Mouse (Mus musculus) left cerebral cortex, postnatal 25 days (tissue): ENCODE measurements at regions not wholly inside any gene's neighbourhood (a gene's known extent, or its start where the extent isn't known, plus 50 kb on each side); places are given as distances from the start of the nearest gene placed in this dataset.

Experiments used
- DNase-seq, 2 experiments: peaks; one replicate each; pipeline ENCODE4 v3.0.0; 2022; ENCODE audit warnings: low spot score in 2 of 2, mixed read lengths in 1 of 2
- intact Hi-C: fragments of 180-260 bp; cut with DNase I; formaldehyde crosslinking; loops from one replicate; pipeline ENCODE4 v1.15.1; 2025
- microRNA-seq, 2 experiments: library from miRNA; unstranded; fragments of <30 nt; microRNA quantifications; one replicate each; pipeline ENCODE4 v1.2.0; 2022

DNA sequence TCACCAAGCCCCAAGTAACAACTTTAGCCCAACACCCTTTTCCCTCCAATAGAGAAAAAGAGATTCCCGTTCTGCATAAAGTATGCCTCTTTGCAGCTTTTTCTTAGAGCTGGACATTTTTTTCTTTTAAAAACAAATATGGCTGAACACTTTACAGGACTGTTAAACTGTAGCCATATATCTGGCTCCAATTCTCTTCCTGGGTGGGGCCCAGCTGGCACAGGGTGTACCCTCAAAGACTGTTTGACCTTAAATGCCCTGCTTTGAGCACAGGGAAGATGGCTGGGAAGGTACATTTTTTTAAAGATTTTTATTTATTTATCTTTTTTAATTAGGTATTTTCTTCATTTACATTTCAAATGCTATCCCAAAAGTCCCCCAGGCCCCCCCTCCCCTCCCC, 55.7 kb upstream of the Klf3 start:
- intact Hi-C loops: no loop called here

DNA sequence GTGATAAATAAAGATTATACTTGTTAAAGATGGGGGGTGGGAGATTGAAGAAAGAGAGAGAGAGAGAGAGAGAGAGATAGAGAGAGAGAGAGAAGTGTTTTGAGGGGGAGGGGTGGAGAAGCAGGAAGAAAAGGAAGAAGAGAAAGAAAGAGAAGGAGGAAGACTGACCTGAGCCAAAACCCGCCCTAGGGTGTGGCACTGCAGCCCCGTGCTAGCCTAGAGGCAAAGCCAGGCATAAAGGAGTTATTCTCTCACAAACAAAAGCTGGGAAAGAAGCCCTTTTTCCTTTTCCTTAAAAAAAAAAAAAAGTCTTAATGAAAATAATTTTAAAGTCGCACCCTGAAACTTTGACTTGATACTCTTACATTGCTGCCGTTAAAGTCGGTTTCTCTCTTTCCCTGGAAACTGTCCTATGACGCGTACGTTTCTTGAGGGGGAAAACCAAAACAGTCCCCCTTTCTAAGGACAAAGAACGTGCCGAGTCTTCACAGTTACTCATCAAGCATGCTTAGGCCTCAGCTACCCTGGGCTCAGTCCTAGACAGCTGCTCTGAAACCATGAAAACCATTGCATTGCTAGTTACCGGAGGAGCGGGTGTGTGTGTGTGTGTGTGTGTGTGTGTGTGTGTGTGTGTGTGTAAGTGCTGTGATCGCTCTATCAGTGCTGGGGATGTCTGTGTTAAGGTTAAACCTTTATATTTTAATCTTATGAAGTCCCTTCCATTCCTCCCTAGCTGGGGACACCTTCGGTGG, 53.6 kb upstream of the Klf3 start:
- intact Hi-C loops: no loop called here
- no peak for DNase-seq

More for the DNA sequence above, 55.7 kb upstream of the Klf3 start:
- no peak for DNase-seq

DNA sequence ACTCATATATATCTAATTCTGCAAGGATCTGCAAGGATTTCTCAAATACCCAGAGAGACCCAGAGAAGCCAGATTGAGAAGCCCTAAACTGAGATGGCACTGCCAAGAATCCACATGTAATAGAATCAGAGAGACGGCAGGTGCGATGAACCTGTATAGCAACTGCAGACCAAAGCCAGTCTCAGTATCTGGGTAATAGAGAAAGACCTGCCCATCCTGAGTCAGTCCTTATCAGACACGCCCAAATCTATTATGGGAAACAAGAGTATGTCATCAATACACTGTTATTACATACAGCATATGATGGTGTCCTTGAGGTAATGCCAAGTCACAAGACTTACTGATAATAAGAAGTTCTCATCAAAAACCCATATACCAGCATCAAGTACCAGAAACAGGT, 52.8 kb upstream of the Klf3 start:
- intact Hi-C loops: no loop called here

DNA sequence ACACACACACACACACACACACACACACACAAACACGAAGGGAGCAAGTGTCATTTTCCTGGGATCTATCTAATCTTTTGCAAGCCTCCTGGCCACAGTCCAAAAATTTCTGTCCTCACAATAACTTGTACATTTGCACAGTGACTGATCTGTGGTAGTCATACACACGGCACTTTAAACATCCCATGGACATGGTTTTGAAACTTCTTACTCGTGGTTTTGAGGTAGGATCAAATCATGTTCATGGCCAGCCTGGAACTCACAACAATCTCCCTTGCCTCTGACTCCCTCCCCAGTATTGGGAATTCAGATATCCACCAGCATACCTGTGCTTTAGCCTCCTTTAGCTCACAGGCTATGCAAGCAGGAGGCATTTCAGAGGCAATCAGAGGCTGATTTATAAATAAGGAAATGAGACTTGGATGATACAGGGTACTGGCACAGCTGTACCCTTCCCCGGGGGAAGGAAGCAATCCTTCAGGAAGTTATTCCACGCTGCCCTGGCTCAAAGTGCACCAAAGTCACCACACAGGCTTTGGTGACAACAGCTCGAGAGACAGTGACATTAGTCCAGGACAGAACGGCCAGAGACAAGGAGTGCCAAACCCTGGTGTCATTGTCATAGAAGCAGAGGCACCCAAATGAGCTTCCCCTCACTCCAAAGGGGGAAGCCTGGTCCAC, 52.1 kb upstream of the Klf3 start:
- intact Hi-C loops: no loop called here
- no peak for DNase-seq

More for the DNA sequence above, 52.8 kb upstream of the Klf3 start:
- no peak for DNase-seq

DNA sequence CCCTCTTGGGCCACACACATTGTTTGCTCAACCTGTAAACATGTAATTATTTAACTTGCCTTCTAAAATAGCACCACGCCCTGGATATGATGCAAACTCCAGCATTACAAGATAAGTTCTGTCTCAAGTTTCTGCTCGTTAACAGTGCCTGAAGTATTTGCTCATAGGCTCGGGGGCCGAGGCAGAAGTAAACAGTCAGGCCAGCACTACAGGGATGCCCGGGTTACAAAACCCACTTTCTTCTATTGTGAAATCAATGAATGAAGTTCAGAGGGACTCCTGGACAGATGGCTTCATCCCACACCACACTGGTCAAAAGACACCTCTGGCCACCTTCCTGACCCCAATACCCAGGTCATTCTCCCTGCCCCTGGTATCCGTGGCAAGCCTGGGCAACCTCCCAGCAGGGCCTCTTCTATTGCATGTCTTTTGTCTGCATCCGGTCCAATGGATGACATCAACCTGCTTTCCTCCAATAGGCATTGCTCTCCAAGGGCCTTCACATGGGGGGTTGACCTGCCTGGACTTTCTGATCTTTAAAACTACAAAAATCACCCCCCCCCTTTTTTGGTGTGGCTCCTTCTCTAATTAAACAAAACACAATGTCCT, 49.9 kb upstream of the Klf3 start:
- intact Hi-C loops: no loop called here
- DNase-seq: no peak

Small RNA genes in the stretch of these regions (microRNA-seq; reads per million reads assigned to microRNA genes)
- 0 reads per million in 2 experiments for gene Gm25306
